ENCODE assay signal across 8 mouse cellular contexts in genomic region chr14:103345011-103345410, GRCm38 (mm10). TPM values are rescaled to one million over a fixed set of nuclear protein-coding genes. Genes with fewer than 3 reads are reported as not detected.
DNase-seq lines count a peak whose midpoint lies in the region; ATAC-seq and TF ChIP-seq lines count a peak whose summit lies in the region.
"Had no signal": no experiment of that assay in that cellular context is flagged by ENCODE, and none has a peak within 500 bp of the region (broad histone marks: within the 10 kb centered on the region; RNA-seq: fewer than 3 reads in every experiment).

No protein-coding gene starts in this region.

- TF ChIP-seq CTCF in lung, postnatal 0 days (IDR thresholded peaks at IDR 0.05), result no peak

- no peaks in the 10 kb centered on the region for H3K27me3 ChIP-seq in lung, postnatal 0 days (replicated peaks; ENCODE audit: insufficient read depth, low read length)
- 0 out of 2 replicates have a peak, but pooled peaks cover 5% of the 10 kb centered on the region for H3K27me3 ChIP-seq in forebrain, embryonic 12.5 days
- no peaks in the 10 kb centered on the region; the same call in 1 of the 2 replicates for H3K27me3 ChIP-seq in limb, embryonic 13.5 days
- no peaks in the 10 kb centered on the region for H3K27me3 ChIP-seq in stomach, embryonic 14.5 days (ENCODE audit: control insufficient read depth, insufficient read depth, low read length)

- WGBS in lung, postnatal 0 days, result 29% methylated on average over 2 of the region's 2 CpGs
- WGBS in forebrain, embryonic 12.5 days, result 47% methylated on average over 2 of the region's 2 CpGs
- WGBS in limb, embryonic 13.5 days, result 52% methylated on average over 2 of the region's 2 CpGs
- 44% methylated on average over 2 of the region's 2 CpGs for WGBS in stomach, embryonic 14.5 days

- 0 out of 2 replicates have a peak, but pooled peaks cover 9% of the 10 kb centered on the region for H3K4me1 ChIP-seq in lung, postnatal 0 days (ENCODE audit: insufficient read depth, low read depth, low read length)
- peaks cover 22% of the 10 kb centered on the region for H3K4me1 ChIP-seq in forebrain, embryonic 12.5 days
- H3K4me1 ChIP-seq in limb, embryonic 13.5 days, result peaks cover 27% of the 10 kb centered on the region
- H3K4me1 ChIP-seq in stomach, embryonic 14.5 days (ENCODE audit: control insufficient read depth, insufficient read depth, low read length), result peaks cover 12% of the 10 kb centered on the region

- peak overlapping the region; percentile 84 for H3K4me3 ChIP-seq in lung, postnatal 0 days (ENCODE audit: low read depth, low read length)
- H3K4me3 ChIP-seq in forebrain, embryonic 12.5 days (replicated peaks), result peak overlapping the region; percentile 60
- peak overlapping the region; percentile 79 for H3K4me3 ChIP-seq in limb, embryonic 13.5 days
- H3K4me3 ChIP-seq in stomach, embryonic 14.5 days (ENCODE audit: low read depth, low read length), result peak overlapping the region; percentile 86

- no peak for DNase-seq in lung, postnatal 0 days (ENCODE audit: low spot score)
- no peak for DNase-seq in lung, postnatal 36 days
- DNase-seq in frontal cortex, postnatal 10 days (ENCODE audit: low spot score in 2 of 2), result no peak
- no peak for DNase-seq in right cerebral cortex, adult 18-20 months
- DNase-seq: thymus, postnatal 4 days had no signal

- peak overlapping the region; percentile 86 for H3K4me2 ChIP-seq in lung, postnatal 0 days (replicated peaks; ENCODE audit: low read depth, low read length)
- H3K4me2 ChIP-seq in forebrain, embryonic 12.5 days, result peak overlapping the region; percentile 72
- peak overlapping the region; percentile 79 for H3K4me2 ChIP-seq in limb, embryonic 13.5 days (replicated peaks)
- H3K4me2 ChIP-seq in stomach, embryonic 14.5 days (replicated peaks; ENCODE audit: low read depth, low read length), result peak overlapping the region; percentile 57

- no peaks in the 10 kb centered on the region for H3K36me3 ChIP-seq in lung, postnatal 0 days (ENCODE audit: insufficient read depth, low read length)
- no peaks in the 10 kb centered on the region for H3K36me3 ChIP-seq in forebrain, embryonic 12.5 days (replicated peaks)
- H3K36me3 ChIP-seq in limb, embryonic 13.5 days, result no peaks in the 10 kb centered on the region
- no peaks in the 10 kb centered on the region for H3K36me3 ChIP-seq in stomach, embryonic 14.5 days (ENCODE audit: control insufficient read depth, insufficient read depth, low read length)

- TF ChIP-seq EP300 in lung, postnatal 0 days (IDR thresholded peaks at IDR 0.05), result no peak

- H3K9me3 ChIP-seq in lung, postnatal 0 days (ENCODE audit: low read length), result no peaks in the 10 kb centered on the region
- H3K9me3 ChIP-seq in forebrain, embryonic 12.5 days, result no peaks in the 10 kb centered on the region
- H3K9me3 ChIP-seq in limb, embryonic 13.5 days, result no peaks in the 10 kb centered on the region
- H3K9me3 ChIP-seq in stomach, embryonic 14.5 days (ENCODE audit: control insufficient read depth, low read depth, low read length), result no peaks in the 10 kb centered on the region

- peak overlapping the region; percentile 6; the same call in 1 of the 2 replicates for H3K9ac ChIP-seq in lung, postnatal 0 days (replicated peaks; ENCODE audit: low read depth)
- H3K9ac ChIP-seq in forebrain, embryonic 12.5 days, result no peak overlapping the region
- peak overlapping the region; percentile 86; the same call in 1 of the 2 replicates for H3K9ac ChIP-seq in limb, embryonic 13.5 days
- peak overlapping the region; percentile 68; the same call in 1 of the 2 replicates for H3K9ac ChIP-seq in stomach, embryonic 14.5 days (replicated peaks; ENCODE audit: low read depth, low read length)

- ATAC-seq in lung, postnatal 0 days, result no peak
- no peak for ATAC-seq in forebrain, embryonic 12.5 days (ENCODE audit: low FRiP score)
- ATAC-seq in limb, embryonic 13.5 days (ENCODE audit: low FRiP score, low read depth), result no peak
- no peak for ATAC-seq in stomach, embryonic 14.5 days (ENCODE audit: insufficient number of reproducible peaks, insufficient read depth, low FRiP score, low read depth)

- H3K27ac ChIP-seq in lung, postnatal 0 days (ENCODE audit: low read length), result no peak overlapping the region
- no peak overlapping the region for H3K27ac ChIP-seq in forebrain, embryonic 12.5 days
- H3K27ac ChIP-seq in limb, embryonic 13.5 days, result no peak overlapping the region
- no peak overlapping the region for H3K27ac ChIP-seq in stomach, embryonic 14.5 days (ENCODE audit: low read length)

RNA-seq across cellular contexts. Expression of gene Mycbp2, which starts 1.6 kb away (rescaled TPM):
- 18.3 and 19.1 TPM in 2 replicates for polyA plus RNA-seq in lung, postnatal 0 days (2015; fragmentation: Nextera tagmentation; extraction: Ambion mirVana)
- polyA plus RNA-seq in forebrain, embryonic 12.5 days (2016; fragmentation: Nextera tagmentation; extraction: Ambion mirVana), result 33.4 and 36.2 TPM in 2 replicates
- 23.0 and 25.8 TPM in 2 replicates for polyA plus RNA-seq in limb, embryonic 13.5 days (2015; fragmentation: Nextera tagmentation; extraction: Ambion mirVana)
- polyA plus RNA-seq in stomach, embryonic 14.5 days (2014; fragmentation: Nextera tagmentation; extraction: Ambion mirVana), result 33.8 and 37.8 TPM in 2 replicates
